Mouse (Mus musculus) neural tube, embryonic 15.5 days (tissue): ENCODE measurements around the gene Pitpnc1. TPM values are rescaled to one million over a fixed set of nuclear protein-coding genes. Genes with fewer than 3 reads are reported as not detected.

Experiments
- ATAC-seq: fragments of 200-750 bp; cut with Nextera tagmentation; 2 replicates; pipeline ENCODE4 v1.8.0; 2017; ENCODE audit warnings: mild to moderate bottlenecking, moderate TSS enrichment, moderate library complexity; ENCODE audit not compliant: low FRiP score
- H3K27ac ChIP-seq: fragments of 300-500 bp; sonication (generic); replicated peaks from 2 replicates; pipeline ENCODE4 v1.5.1; 2015; ENCODE audit warnings: mild to moderate bottlenecking, inconsistent platforms
- H3K27me3 ChIP-seq: fragments of 300-500 bp; sonication (generic); replicated peaks from 2 replicates; pipeline ENCODE4 v1.6.1; 2015; ENCODE audit warnings: inconsistent platforms
- H3K36me3 ChIP-seq: fragments of 300-500 bp; sonication (generic); 2 replicates; pipeline ENCODE4 v1.6.1; 2015; ENCODE audit warnings: inconsistent platforms
- H3K4me1 ChIP-seq: fragments of 300-500 bp; sonication (generic); 2 replicates; pipeline ENCODE4 v1.6.1; 2015; ENCODE audit warnings: inconsistent platforms
- H3K4me2 ChIP-seq: fragments of 300-500 bp; sonication (generic); 2 replicates; pipeline ENCODE4 v1.6.1; 2015; ENCODE audit warnings: inconsistent platforms, mild to moderate bottlenecking, moderate library complexity
- H3K4me3 ChIP-seq: fragments of 300-500 bp; sonication (generic); replicated peaks from 2 replicates; pipeline ENCODE4 v1.5.1; 2015; ENCODE audit warnings: mild to moderate bottlenecking, inconsistent platforms
- H3K9ac ChIP-seq: fragments of 300-500 bp; sonication (generic); replicated peaks from 2 replicates; pipeline ENCODE4 v1.6.1; 2015; ENCODE audit warnings: mild to moderate bottlenecking, inconsistent platforms
- H3K9me3 ChIP-seq: fragments of 300-500 bp; sonication (generic); replicated peaks from 2 replicates; pipeline ENCODE4 v1.6.1; 2016; ENCODE audit warnings: inconsistent platforms
- WGBS: fragments of 180-500 bp; shearing (Covaris S2); methylation state at CpG from one replicate; pipeline ENCODE4 v1.1.7; 2015; ENCODE audit warnings: mixed read lengths; 5-methylcytosine and 5-hydroxymethylcytosine counted together
- polyA plus RNA-seq: library from polyadenylated mRNA; unstranded; fragments of >200 nt; fragmentation: Nextera tagmentation; extraction: Ambion mirVana; gene quantifications from 2 replicates; pipeline ENCODE4 v1.2.1, GENCODE M21; 2015

Pitpnc1 gene
- polyA plus RNA-seq, 1 experiment from 2014 or later = 45.0 TPM

- Histone ChIP-seq H3K4me1 (no peaks in the 10 kb centered on the region), H3K9ac (no peak overlapping the region), H3K27me3 (no peaks in the 10 kb centered on the region), H3K27ac (no peak overlapping the region), H3K4me3 (no peak overlapping the region), H3K4me2 (no peak overlapping the region), H3K36me3 (no peaks in the 10 kb centered on the region), H3K9me3 (no peaks in the 10 kb centered on the region)
- WGBS = 81% methylated on average over 7 of the region's 7 CpGs
- ATAC-seq = no peak
These were observed 188.0 kb downstream of the Pitpnc1 start for GRCm38 (mm10) chr11:107282481-107282880.

- no peaks in the 10 kb centered on the region for H3K36me3 ChIP-seq
- H3K4me2 ChIP-seq = no peak overlapping the region
- WGBS = 10% methylated on average over 8 of the region's 8 CpGs
- no peak for ATAC-seq
- no peaks in the 10 kb centered on the region for H3K9me3 ChIP-seq
- H3K9ac ChIP-seq = no peak overlapping the region
- no peak overlapping the region for H3K27ac ChIP-seq
- no peaks in the 10 kb centered on the region for H3K27me3 ChIP-seq
- no peaks in the 10 kb centered on the region; the same call in 1 of the 2 replicates for H3K4me1 ChIP-seq
- H3K4me3 ChIP-seq = no peak overlapping the region
These were observed 191.2 kb downstream of the Pitpnc1 start for GRCm38 (mm10) chr11:107279258-107279657.

- H3K27ac ChIP-seq = no peak overlapping the region
- no peak overlapping the region for H3K9ac ChIP-seq
- no peak for ATAC-seq
- H3K4me2 ChIP-seq = no peak overlapping the region
- 80% methylated on average over 7 of the region's 7 CpGs for WGBS
- H3K9me3 ChIP-seq = no peaks in the 10 kb centered on the region
- no peaks in the 10 kb centered on the region for H3K27me3 ChIP-seq
- H3K4me1 ChIP-seq = peaks cover 10% of the 10 kb centered on the region
- H3K36me3 ChIP-seq = no peaks in the 10 kb centered on the region
- no peak overlapping the region for H3K4me3 ChIP-seq
These were observed 193.6 kb downstream of the Pitpnc1 start for GRCm38 (mm10) chr11:107276898-107277297.

GRCm38 (mm10) chr11:107276337-107276736 lies 194.2 kb downstream of the Pitpnc1 start:
- Histone ChIP-seq H3K27ac (no peak overlapping the region), H3K4me2 (no peak overlapping the region), H3K9me3 (no peaks in the 10 kb centered on the region), H3K9ac (no peak overlapping the region), H3K27me3 (no peaks in the 10 kb centered on the region), H3K4me3 (no peak overlapping the region), H3K36me3 (no peaks in the 10 kb centered on the region), H3K4me1 (peaks cover 11% of the 10 kb centered on the region)
- no peak for ATAC-seq
- WGBS = 77% methylated on average over 3 of the region's 3 CpGs

- H3K9me3 ChIP-seq = no peaks in the 10 kb centered on the region
- no peak for ATAC-seq
- WGBS = 39% methylated on average over 6 of the region's 6 CpGs
- H3K27me3 ChIP-seq = no peaks in the 10 kb centered on the region
- H3K4me2 ChIP-seq = no peak overlapping the region
- H3K9ac ChIP-seq = no peak overlapping the region
- H3K36me3 ChIP-seq = no peaks in the 10 kb centered on the region
- no peak overlapping the region for H3K4me3 ChIP-seq
- peaks cover 11% of the 10 kb centered on the region for H3K4me1 ChIP-seq
- H3K27ac ChIP-seq = no peak overlapping the region
These were observed 194.6 kb downstream of the Pitpnc1 start for GRCm38 (mm10) chr11:107275902-107276301.

- no peaks in the 10 kb centered on the region for H3K9me3 ChIP-seq
- H3K4me1 ChIP-seq = peaks cover 11% of the 10 kb centered on the region
- H3K27ac ChIP-seq = no peak overlapping the region
- H3K4me3 ChIP-seq = no peak overlapping the region
- WGBS = 74% methylated on average over 9 of the region's 9 CpGs
- H3K36me3 ChIP-seq = no peaks in the 10 kb centered on the region
- H3K9ac ChIP-seq = no peak overlapping the region
- ATAC-seq = no peak
- H3K4me2 ChIP-seq = no peak overlapping the region
- no peaks in the 10 kb centered on the region for H3K27me3 ChIP-seq
These were observed 196.3 kb downstream of the Pitpnc1 start for GRCm38 (mm10) chr11:107274206-107274605.

- Histone ChIP-seq H3K4me3 (no peak overlapping the region), H3K9me3 (no peaks in the 10 kb centered on the region), H3K27ac (peak overlapping the region; percentile 72), H3K4me2 (no peak overlapping the region), H3K9ac (no peak overlapping the region), H3K36me3 (no peaks in the 10 kb centered on the region), H3K27me3 (no peaks in the 10 kb centered on the region), H3K4me1 (peaks cover 11% of the 10 kb centered on the region)
- 0 out of 2 replicates have a peak, but pooled peaks have one; percentile 38 for ATAC-seq
- WGBS = 55% methylated on average over 11 of the region's 11 CpGs
These were observed 198.0 kb downstream of the Pitpnc1 start for GRCm38 (mm10) chr11:107272351-107272975.

- Histone ChIP-seq H3K4me3 (no peak overlapping the region), H3K9ac (no peak overlapping the region), H3K9me3 (no peaks in the 10 kb centered on the region), H3K27me3 (no peaks in the 10 kb centered on the region), H3K36me3 (no peaks in the 10 kb centered on the region), H3K4me1 (peaks cover 11% of the 10 kb centered on the region), H3K4me2 (no peak overlapping the region), H3K27ac (no peak overlapping the region)
- no peak for ATAC-seq
- WGBS = 91% methylated on average over 9 of the region's 9 CpGs
These were observed 199.9 kb downstream of the Pitpnc1 start for GRCm38 (mm10) chr11:107270564-107270963.

GRCm38 (mm10) chr11:107267522-107267921 lies 203.0 kb downstream of the Pitpnc1 start:
- Histone ChIP-seq H3K4me2 (no peak overlapping the region), H3K9ac (no peak overlapping the region), H3K9me3 (no peaks in the 10 kb centered on the region), H3K36me3 (no peaks in the 10 kb centered on the region), H3K4me1 (peaks cover 13% of the 10 kb centered on the region), H3K27ac (no peak overlapping the region), H3K27me3 (no peaks in the 10 kb centered on the region), H3K4me3 (no peak overlapping the region)
- no peak for ATAC-seq
- WGBS = 94% methylated on average over 3 of the region's 3 CpGs

GRCm38 (mm10) chr11:107265861-107266260 lies 204.6 kb downstream of the Pitpnc1 start:
- no peaks in the 10 kb centered on the region for H3K36me3 ChIP-seq
- H3K9ac ChIP-seq = no peak overlapping the region
- H3K27ac ChIP-seq = no peak overlapping the region
- no peaks in the 10 kb centered on the region for H3K9me3 ChIP-seq
- no peak overlapping the region for H3K4me3 ChIP-seq
- ATAC-seq = no peak
- peaks cover 7% of the 10 kb centered on the region; the same call in 1 of the 2 replicates for H3K4me1 ChIP-seq
- 89% methylated on average over 4 of the region's 4 CpGs for WGBS
- H3K27me3 ChIP-seq = no peaks in the 10 kb centered on the region
- H3K4me2 ChIP-seq = no peak overlapping the region

GRCm38 (mm10) chr11:107264889-107265615 lies 205.4 kb downstream of the Pitpnc1 start:
- peaks cover 7% of the 10 kb centered on the region; the same call in 1 of the 2 replicates for H3K4me1 ChIP-seq
- WGBS = 66% methylated on average over 20 of the region's 20 CpGs
- H3K9me3 ChIP-seq = no peaks in the 10 kb centered on the region
- no peaks in the 10 kb centered on the region for H3K36me3 ChIP-seq
- no peaks in the 10 kb centered on the region for H3K27me3 ChIP-seq
- H3K4me2 ChIP-seq = no peak overlapping the region
- H3K27ac ChIP-seq = peak overlapping the region; percentile 37
- H3K9ac ChIP-seq = no peak overlapping the region
- ATAC-seq = no peak
- H3K4me3 ChIP-seq = no peak overlapping the region

- no peak for ATAC-seq
- Histone ChIP-seq H3K4me2 (no peak overlapping the region), H3K4me1 (peaks cover 7% of the 10 kb centered on the region; the same call in 1 of the 2 replicates), H3K9ac (no peak overlapping the region), H3K9me3 (no peaks in the 10 kb centered on the region), H3K4me3 (no peak overlapping the region), H3K27me3 (no peaks in the 10 kb centered on the region), H3K36me3 (no peaks in the 10 kb centered on the region), H3K27ac (no peak overlapping the region)
- 84% methylated on average over 9 of the region's 9 CpGs for WGBS
These were observed 206.7 kb downstream of the Pitpnc1 start for GRCm38 (mm10) chr11:107263838-107264237.
